ENCODE assay signal across 8 mouse cellular contexts in the genomic region with DNA sequence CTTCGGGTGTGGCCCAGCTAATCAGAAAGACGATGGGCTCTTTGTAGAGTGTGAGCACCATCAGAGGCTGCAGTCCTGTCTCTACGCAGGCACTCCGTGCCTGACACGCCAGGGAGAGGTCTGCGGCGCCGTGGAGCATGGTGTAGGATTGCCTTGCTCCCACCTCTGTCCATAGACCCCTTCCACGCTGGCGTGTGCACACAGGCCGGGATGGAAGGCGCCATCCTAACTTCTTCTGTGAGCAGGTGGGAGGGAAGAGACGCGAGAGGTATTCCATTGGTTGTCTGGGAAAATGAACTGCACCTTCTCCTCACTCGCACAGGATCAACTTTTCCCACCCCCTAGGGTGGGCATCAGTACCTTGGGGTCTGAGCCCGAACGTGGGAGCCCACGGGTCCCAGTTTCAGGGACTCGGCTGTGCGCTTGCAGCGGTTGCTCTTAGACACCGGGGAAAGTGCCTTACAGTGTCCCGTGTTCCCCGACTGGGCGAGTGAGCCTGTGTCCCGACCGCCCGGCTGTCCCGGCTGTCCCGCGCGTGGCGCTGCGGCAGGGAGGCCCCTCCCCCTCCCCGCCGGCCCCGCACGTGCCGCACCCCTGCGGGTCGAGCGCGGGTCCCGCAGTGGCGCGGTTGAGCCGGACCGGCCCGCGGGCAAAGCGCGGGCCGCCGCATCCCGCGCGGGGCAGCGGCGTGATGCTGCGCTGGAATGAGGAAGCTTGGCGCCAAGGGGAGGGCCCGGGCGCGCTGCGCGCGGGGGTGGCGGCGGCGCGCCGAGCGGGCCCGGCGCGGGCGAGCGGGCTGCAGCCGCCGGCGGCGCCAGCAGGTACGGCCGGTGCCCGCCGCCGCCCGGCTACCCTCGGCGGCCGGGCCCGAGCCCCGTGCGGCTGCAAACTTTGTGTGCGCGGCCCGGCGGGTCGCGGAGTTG. TPM values are rescaled to one million over a fixed set of nuclear protein-coding genes. Genes with fewer than 3 reads are reported as not detected.
A peak's percentile ranks its signal among the peaks of the same experiment; 100 is the strongest.
DNase-seq lines count a peak whose midpoint lies in the region; ATAC-seq and TF ChIP-seq lines count a peak whose summit lies in the region.

Gene Ikzf1 (plus strand): TSS at position 74 of the 923 bp plus-strand sequence.

- under 1% methylated on average over 75 of the region's 100 CpGs for WGBS in forebrain, embryonic 12.5 days
- under 1% methylated on average over 90 of the region's 100 CpGs for WGBS in limb, embryonic 11.5 days

- no peak for TF ChIP-seq CTCF in gastrocnemius, adult 2 months (IDR thresholded peaks at IDR 0.05)
- TF ChIP-seq CTCF in G1E (IDR thresholded peaks at IDR 0.05; ENCODE audit: low read depth, low read length) = no peak

- intact Hi-C loops in gastrocnemius, adult 2 months (cut with DNase I) = loop anchor here (5.0 kb wide), 1 partner anchor 292 kb away; no protein-coding TSS in a partner anchor
- intact Hi-C loops in gastrocnemius, postnatal 14 days (cut with DNase I; ENCODE audit: low total_unique reads) = no loop called here

- H3K9ac ChIP-seq in forebrain, embryonic 12.5 days = peak within 1 kb of the TSS; percentile 52; the same call in 1 of the 2 replicates
- H3K9ac ChIP-seq in limb, embryonic 11.5 days (ENCODE audit: low read length) = peak within 1 kb of the TSS; percentile 57

- H3K27ac ChIP-seq in gastrocnemius, adult 2 months = no peak within 1 kb of the TSS
- no peak within 1 kb of the TSS for H3K27ac ChIP-seq in forebrain, embryonic 12.5 days
- H3K27ac ChIP-seq in limb, embryonic 11.5 days (replicated peaks; ENCODE audit: low read depth, low read length) = no peak within 1 kb of the TSS

- DNase-seq in gastrocnemius, adult 2 months = no peak
- DNase-seq in gastrocnemius, adult 18-20 months (ENCODE audit: low spot score) = no peak
- DNase-seq in G1E (ENCODE audit: low spot score) = peak; percentile 67
- peak; percentile 53 for DNase-seq in limb, embryonic 11.5 days (ENCODE audit: low spot score)
- DNase-seq in naive thymus-derived CD4-positive, alpha-beta T cell, adult 2 months (ENCODE audit: low read depth) = peak; percentile 68
- no peak for DNase-seq in layer of hippocampus, adult 11-12 months (ENCODE audit: low spot score)
- no peak for DNase-seq in gastrocnemius, postnatal 14 days

- peak within 1 kb of the TSS; percentile 76 for H3K4me3 ChIP-seq in gastrocnemius, adult 2 months
- H3K4me3 ChIP-seq in G1E (ENCODE audit: low read depth, low read length) = peak within 1 kb of the TSS; percentile 96
- H3K4me3 ChIP-seq in forebrain, embryonic 12.5 days (replicated peaks) = peak within 1 kb of the TSS; percentile 67
- H3K4me3 ChIP-seq in limb, embryonic 11.5 days (ENCODE audit: low read depth, low read length) = peak within 1 kb of the TSS; percentile 59

- peak within 1 kb of the TSS; percentile 98 for H3K4me2 ChIP-seq in forebrain, embryonic 12.5 days
- peak within 1 kb of the TSS; percentile 93 for H3K4me2 ChIP-seq in limb, embryonic 11.5 days (ENCODE audit: low read depth, severe bottlenecking)

- H3K4me1 ChIP-seq in G1E (ENCODE audit: insufficient read depth, low read depth, low read length) = peaks cover 32% of the 10 kb centered on the region
- peaks cover 20% of the 10 kb centered on the region for H3K4me1 ChIP-seq in forebrain, embryonic 12.5 days
- no peaks in the 10 kb centered on the region for H3K4me1 ChIP-seq in limb, embryonic 11.5 days (ENCODE audit: control insufficient read depth, insufficient read depth, low read length)

- ATAC-seq in G1E (ENCODE audit: extremely low read depth, insufficient number of reproducible peaks, low FRiP score, poor library complexity, severe bottlenecking) = peak; percentile 77; the same call in 1 of the 2 replicates
- ATAC-seq in forebrain, embryonic 12.5 days (ENCODE audit: low FRiP score) = peak; percentile 75
- peak; percentile 54; the same call in 1 of the 2 replicates for ATAC-seq in limb, embryonic 11.5 days (ENCODE audit: insufficient number of reproducible peaks, low FRiP score, low TSS enrichment, low read depth)

- no peaks in the 10 kb centered on the region for H3K9me3 ChIP-seq in G1E (replicated peaks)
- no peaks in the 10 kb centered on the region for H3K9me3 ChIP-seq in forebrain, embryonic 12.5 days
- H3K9me3 ChIP-seq in limb, embryonic 11.5 days (ENCODE audit: control insufficient read depth, low read length) = no peaks in the 10 kb centered on the region

- no peaks in the 10 kb centered on the region for H3K27me3 ChIP-seq in G1E (ENCODE audit: insufficient read depth, low read length)
- H3K27me3 ChIP-seq in forebrain, embryonic 12.5 days = peaks cover 42% of the 10 kb centered on the region
- peaks cover 46% of the 10 kb centered on the region for H3K27me3 ChIP-seq in limb, embryonic 11.5 days (ENCODE audit: control insufficient read depth, insufficient read depth, low read length)

- peaks cover 7% of the 10 kb centered on the region for H3K36me3 ChIP-seq in G1E (replicated peaks)
- H3K36me3 ChIP-seq in forebrain, embryonic 12.5 days (replicated peaks) = no peaks in the 10 kb centered on the region
- H3K36me3 ChIP-seq in limb, embryonic 11.5 days (ENCODE audit: control insufficient read depth, insufficient read depth, low read length) = no peaks in the 10 kb centered on the region

RNA-seq across cellular contexts. Expression of gene Ikzf1, which starts in this region (rescaled TPM):
- total RNA-seq in gastrocnemius, adult 2 months (2021) = under 1 TPM; 0.28 to 0.47 TPM
- under 1 TPM; 0.18 to 0.43 TPM for total RNA-seq in gastrocnemius, adult 18-20 months (2021)
- total RNA-seq in G1E (2014; fragmentation: Nextera tagmentation) = 143 and 149 TPM in 2 replicates
- 60.5 and 70.1 TPM in 2 replicates for total RNA-seq in G1E (2017)
- 214 and 245 TPM in 2 replicates for polyA plus RNA-seq in G1E (2012)
- polyA plus RNA-seq in forebrain, embryonic 12.5 days (2016; fragmentation: Nextera tagmentation; extraction: Ambion mirVana) = 0.91 and 0.98 TPM in 2 replicates
- 1.7 and 1.9 TPM in 2 replicates for polyA plus RNA-seq in limb, embryonic 11.5 days (2014; fragmentation: Nextera tagmentation; extraction: Ambion mirVana)
- total RNA-seq in gastrocnemius, postnatal 14 days (2021) = under 1 TPM; 0.42 to 0.66 TPM

Comparison
In these comparisons a context has a peak if more than half of its experiments do, and no peak if none do; other contexts are left out.
1. RNA of gene Ikzf1 (total RNA-seq): 60.5 to 149 TPM in G1E; 0.42 to 0.66 TPM in gastrocnemius, postnatal 14 days, 0.28 to 0.47 TPM in gastrocnemius, adult 2 months and 0.18 to 0.43 TPM in gastrocnemius, adult 18-20 months; every median in the first group is over 10 times any median in the second.
2. RNA of gene Ikzf1 (polyA plus RNA-seq): 214 to 245 TPM in G1E; 1.7 to 1.9 TPM in limb, embryonic 11.5 days and 0.91 to 0.98 TPM in forebrain, embryonic 12.5 days; every median in the first group is over 10 times any median in the second.
3. Peak in ATAC-seq, H3K4me3 ChIP-seq, H3K9ac ChIP-seq and H3K4me2 ChIP-seq in forebrain, embryonic 12.5 days; RNA of the gene not detected or under 1 TPM.
4. DNase-seq: peak in G1E (single experiment), limb, embryonic 11.5 days (single experiment) and naive thymus-derived CD4-positive, alpha-beta T cell, adult 2 months (single experiment); none in gastrocnemius, adult 2 months (single experiment), gastrocnemius, adult 18-20 months (single experiment), layer of hippocampus, adult 11-12 months (single experiment) and gastrocnemius, postnatal 14 days (single experiment).
5. Peak in every context shown above with its lines, with median percentiles within 50 percentile points of each other: H3K4me3 ChIP-seq and ATAC-seq.